Mouse (Mus musculus) small intestine, adult 2 months (tissue): Measurements from ENCODE around the gene Tubb2a. TPM values are rescaled to one million over a fixed set of nuclear protein-coding genes. Genes with fewer than 3 reads are reported as not detected.
"Not testable (repeated sequence)": the region's sequence is repeated elsewhere in the genome, so short reads cannot be mapped to it uniquely, and the experiment has no call there.

Experiments used
- H3K27ac ChIP-seq: fragments of 200-500 bp; 2 replicates; pipeline ENCODE4 v1.5.1; 2012; ENCODE audit warnings: low read depth, low read length, control low read depth, inconsistent platforms; ENCODE audit not compliant: insufficient read depth
- H3K27me3 ChIP-seq: fragments of 200-500 bp; 2 replicates; pipeline ENCODE4 v1.6.1; 2012; ENCODE audit warnings: mild to moderate bottlenecking, moderate library complexity, low read length, inconsistent platforms; ENCODE audit not compliant: control insufficient read depth, insufficient read depth
- H3K36me3 ChIP-seq: fragments of 200-500 bp; 2 replicates; pipeline ENCODE4 v1.6.1; 2012; ENCODE audit warnings: mild to moderate bottlenecking, low read length, control low read depth, inconsistent platforms; ENCODE audit not compliant: control insufficient read depth, insufficient read depth
- H3K4me1 ChIP-seq: fragments of 200-500 bp; 2 replicates; pipeline ENCODE4 v1.6.1; 2012; ENCODE audit warnings: low read length, inconsistent platforms, mixed read lengths; ENCODE audit not compliant: control insufficient read depth, insufficient read depth, insufficient read length
- H3K4me3 ChIP-seq: fragments of 200-500 bp; 2 replicates; pipeline ENCODE4 v1.5.1; 2012; ENCODE audit warnings: low read depth, mild to moderate bottlenecking, control low read depth, inconsistent platforms, low read length, moderate library complexity
- CTCF ChIP-seq: fragments of 200-500 bp; IDR thresholded peaks from 2 replicates; pipeline ENCODE4 v1.5.1; 2012; ENCODE audit warnings: low read depth, mild to moderate bottlenecking, control low read depth, inconsistent platforms, low read length, moderate library complexity, mixed read lengths; ENCODE audit not compliant: insufficient replicate concordance, insufficient read length; ENCODE audit errors: extremely low read depth
- POLR2A ChIP-seq: fragments of 200-500 bp; IDR thresholded peaks from 2 replicates; pipeline ENCODE4 v1.6.1; 2012; ENCODE audit warnings: low read depth, mild to moderate bottlenecking, control low read depth, inconsistent platforms, low read length, moderate library complexity
- WGBS: fragments of 180-500 bp; shearing (Covaris S2); methylation state at CpG from one replicate; pipeline ENCODE4 v1.1.7; 2018; 5-methylcytosine and 5-hydroxymethylcytosine counted together
- polyA plus RNA-seq: library from polyadenylated mRNA; depleted of rRNA; stranded (reverse); fragments of >200 nt; gene quantifications from 2 replicates; pipeline ENCODE4 v1.2.3, GENCODE M21; 2012

Gene Tubb2a
- polyA plus RNA-seq, 1 experiment, result 176 TPM

DNA sequence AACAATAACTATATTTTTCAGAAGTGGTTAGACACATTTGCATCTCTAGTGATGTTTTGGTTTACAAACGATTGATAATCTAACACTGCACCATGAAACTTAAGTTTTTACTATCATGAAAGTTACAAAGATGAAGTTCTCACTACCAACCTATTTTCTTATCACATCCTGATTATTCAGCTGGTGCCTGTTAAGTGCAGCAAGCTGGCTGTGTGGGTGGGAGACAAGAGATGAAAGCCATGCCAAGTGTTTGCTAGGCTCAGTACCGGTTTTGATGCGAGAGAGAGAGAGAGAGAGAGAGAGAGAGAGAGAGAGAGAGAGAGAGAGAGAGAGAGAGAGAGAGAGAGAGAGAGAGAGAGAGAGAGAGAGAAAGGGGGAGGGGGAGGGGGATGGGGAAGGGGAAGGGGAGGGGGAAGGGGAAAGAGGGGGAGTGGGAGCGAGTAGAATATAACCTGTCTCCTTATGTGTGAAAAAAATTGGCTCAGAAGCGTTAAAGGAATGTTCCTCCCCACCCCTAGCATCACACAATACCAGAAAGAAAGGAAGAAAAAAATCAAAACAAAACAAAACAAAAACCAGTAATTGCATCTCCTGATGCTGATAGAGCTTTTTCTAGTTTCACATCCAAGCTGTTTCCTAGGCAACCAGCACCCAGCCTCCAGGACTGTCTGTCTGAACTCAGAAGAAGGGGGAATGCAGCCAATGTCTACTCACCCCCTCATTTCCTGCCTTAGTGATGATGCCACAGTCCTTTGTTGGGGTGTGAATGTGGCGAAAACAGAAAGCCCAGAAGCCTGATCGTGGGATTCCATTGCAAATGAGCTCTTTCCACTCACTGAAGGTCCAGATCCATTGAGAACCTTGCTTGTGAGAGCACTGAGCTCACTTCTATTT, 18.0 kb upstream of the Tubb2a start:
- H3K4me3 ChIP-seq, result no peak overlapping the region
- no peak for TF ChIP-seq POLR2A
- no peak for TF ChIP-seq CTCF
- peaks cover 1% of the 10 kb centered on the region; the same call in 1 of the 2 replicates for H3K4me1 ChIP-seq
- H3K36me3 ChIP-seq, result no peaks in the 10 kb centered on the region
- no peak overlapping the region for H3K27ac ChIP-seq
- H3K27me3 ChIP-seq, result no peaks in the 10 kb centered on the region
- WGBS, result 56% methylated on average over 7 of the region's 7 CpGs

DNA sequence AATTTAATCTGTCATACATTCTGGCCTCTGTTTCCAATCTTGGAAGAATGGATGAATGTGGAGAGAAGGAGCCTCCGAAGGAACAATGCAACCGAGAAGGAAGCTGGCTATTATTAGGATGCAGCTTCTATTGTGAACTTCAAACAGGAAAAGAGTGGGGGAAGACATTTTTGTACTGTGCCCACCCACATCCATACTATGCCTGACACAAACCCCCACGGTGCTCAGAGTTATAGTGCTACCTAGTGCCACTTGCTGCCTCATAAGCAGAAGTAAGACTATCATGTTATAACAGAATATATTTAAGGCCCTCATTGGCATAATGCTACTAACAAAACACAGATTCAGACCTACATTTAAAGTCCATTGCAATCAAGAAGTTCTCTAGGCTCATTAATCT, 11.6 kb upstream of the Tubb2a start:
- Histone ChIP-seq H3K36me3 (no peaks in the 10 kb centered on the region), H3K27ac (no peak overlapping the region), H3K27me3 (no peaks in the 10 kb centered on the region), H3K4me1 (peaks cover 3% of the 10 kb centered on the region; the same call in 1 of the 2 replicates), H3K4me3 (no peak overlapping the region)
- 72% methylated on average over 3 of the region's 3 CpGs for WGBS
- TF ChIP-seq CTCF (no peak), POLR2A (no peak)

DNA sequence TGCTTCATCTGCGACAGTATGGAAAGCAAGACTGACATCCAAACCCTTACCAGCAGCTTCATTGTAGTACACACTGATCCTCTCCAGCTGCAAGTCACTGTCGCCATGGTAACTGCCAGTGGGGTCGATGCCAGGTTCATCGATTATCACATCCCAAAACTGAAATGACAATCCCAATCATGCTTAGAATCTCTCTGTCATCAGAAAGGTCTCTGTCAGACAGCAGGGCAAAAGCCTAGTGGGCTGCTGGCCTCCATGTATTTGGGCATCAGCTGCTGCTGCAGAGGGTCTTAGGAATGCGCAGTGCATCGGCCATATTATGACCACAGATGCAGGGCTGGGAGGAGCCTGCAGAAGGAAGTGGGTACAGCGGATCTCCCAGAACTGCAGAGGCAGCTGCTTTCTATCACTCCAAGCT, 11.1 kb upstream of the Tubb2a start:
- H3K4me3 ChIP-seq, result no peak overlapping the region
- H3K4me1 ChIP-seq, result peaks cover 3% of the 10 kb centered on the region; the same call in 1 of the 2 replicates
- H3K27me3 ChIP-seq, result no peaks in the 10 kb centered on the region
- no peak overlapping the region for H3K27ac ChIP-seq
- no peak for TF ChIP-seq CTCF
- no peak for TF ChIP-seq POLR2A
- 69% methylated on average over 7 of the region's 7 CpGs for WGBS
- H3K36me3 ChIP-seq, result no peaks in the 10 kb centered on the region

GRCm38 (mm10) chr13:34088201-34088649, 10.4 kb upstream of the Tubb2a start:
- not testable (repeated sequence) for H3K27me3 ChIP-seq, H3K4me3 ChIP-seq, H3K36me3 ChIP-seq, H3K27ac ChIP-seq, H3K4me1 ChIP-seq
- WGBS, result 72% methylated on average over 5 of the region's 5 CpGs

- Histone ChIP-seq H3K27me3 (no peaks in the 10 kb centered on the region), H3K4me1 (peaks cover 5% of the 10 kb centered on the region; the same call in 1 of the 2 replicates), H3K4me3 (no peak overlapping the region), H3K27ac (no peak overlapping the region), H3K36me3 (no peaks in the 10 kb centered on the region)
- TF ChIP-seq CTCF (no peak), POLR2A (no peak)
- WGBS, result 49% methylated on average over 7 of the region's 7 CpGs
These were observed 9.4 kb upstream of the Tubb2a start for GRCm38 (mm10) chr13:34087052-34087812.

GRCm38 (mm10) chr13:34084026-34084750, 6.4 kb upstream of the Tubb2a start:
- Histone ChIP-seq H3K36me3 (no peaks in the 10 kb centered on the region), H3K4me1 (peaks cover 7% of the 10 kb centered on the region), H3K27ac (no peak overlapping the region; the same call in 1 of the 2 replicates), H3K4me3 (no peak overlapping the region), H3K27me3 (no peaks in the 10 kb centered on the region)
- WGBS, result 23% methylated on average over 9 of the region's 9 CpGs
- TF ChIP-seq CTCF (no peak), POLR2A (no peak)

- H3K4me1 ChIP-seq, result peaks cover 6% of the 10 kb centered on the region
- H3K36me3 ChIP-seq, result no peaks in the 10 kb centered on the region
- H3K27me3 ChIP-seq, result no peaks in the 10 kb centered on the region
- TF ChIP-seq POLR2A (no peak), CTCF (no peak)
- no peak overlapping the region for H3K4me3 ChIP-seq
- WGBS, result 81% methylated on average over 4 of the region's 4 CpGs
- no peak overlapping the region for H3K27ac ChIP-seq
These were observed 4.1 kb upstream of the Tubb2a start for GRCm38 (mm10) chr13:34081926-34082325.
